Mouse (Mus musculus): ENCODE results near the gene Gm29110.
"Not testable (repeated sequence)": the region's sequence is repeated elsewhere in the genome, so short reads cannot be mapped to it uniquely, and the experiment has no call there.

DNA sequence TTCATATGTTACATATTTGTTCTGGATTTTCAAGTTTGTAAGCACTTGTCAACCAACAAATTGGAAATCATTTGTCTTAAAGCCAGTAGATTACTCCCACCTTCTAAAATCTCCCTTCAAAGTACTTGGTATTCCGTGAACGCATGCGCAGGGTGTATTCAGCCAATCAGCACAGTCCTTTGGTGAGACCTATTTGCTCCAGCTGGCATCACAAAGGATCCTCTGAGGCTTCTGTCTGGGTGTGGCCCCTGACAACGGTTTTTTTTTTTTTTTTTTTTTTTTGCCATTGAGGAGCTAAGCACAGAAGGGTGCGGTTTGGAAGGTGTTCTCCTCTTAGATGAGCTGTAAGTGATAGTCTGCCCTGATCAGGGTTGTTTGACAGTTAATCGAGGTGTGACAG lies at the start of gene Gm29110:
- TF ChIP-seq CTCF (IDR thresholded peaks at IDR 0.05; ENCODE audit: extremely low read depth, insufficient read depth, insufficient read length, insufficient replicate concordance); POLR2A (IDR thresholded peaks at IDR 0.05; ENCODE audit: low read depth, low read length): not testable (repeated sequence)

Data from spleen, adult 2 months (tissue).